Mouse (Mus musculus): ENCODE results near the gene Usp22. TPM values are rescaled to one million over a fixed set of nuclear protein-coding genes. Genes with fewer than 3 reads are reported as not detected.

Gene Usp22
- polyA plus RNA-seq, 1 experiment: 29.2 TPM

- no peak overlapping the region for H3K27ac ChIP-seq (ENCODE audit: insufficient read depth, low read depth, low read length)
- no peaks in the 10 kb centered on the region for H3K36me3 ChIP-seq (ENCODE audit: control insufficient read depth, insufficient read depth, low read length)
- 78% methylated on average over 8 of the region's 8 CpGs for WGBS
- DNase-seq: no peak
- H3K27me3 ChIP-seq (replicated peaks; ENCODE audit: control insufficient read depth, insufficient read depth, low read length): no peaks in the 10 kb centered on the region
- no peaks in the 10 kb centered on the region for H3K4me1 ChIP-seq (ENCODE audit: control insufficient read depth, insufficient read depth, low read length)
- no peak overlapping the region for H3K4me3 ChIP-seq (ENCODE audit: insufficient read depth, low read depth, low read length)
- TF ChIP-seq CTCF (conservative IDR thresholded peaks at IDR 0.05; ENCODE audit: insufficient read depth, insufficient read length, low read depth, low read length): no peak
- no peak for TF ChIP-seq POLR2A (IDR thresholded peaks at IDR 0.05; ENCODE audit: low read depth, low read length)
Observed at GRCm38 (mm10) chr11:61112323-61112995, 62.4 kb downstream of the Usp22 start.

GRCm38 (mm10) chr11:61111472-61111871, 63.4 kb downstream of the Usp22 start:
- no peak for DNase-seq
- H3K36me3 ChIP-seq (ENCODE audit: control insufficient read depth, insufficient read depth, low read length): no peaks in the 10 kb centered on the region
- TF ChIP-seq CTCF (conservative IDR thresholded peaks at IDR 0.05; ENCODE audit: insufficient read depth, insufficient read length, low read depth, low read length): no peak
- no peak for TF ChIP-seq POLR2A (IDR thresholded peaks at IDR 0.05; ENCODE audit: low read depth, low read length)
- H3K4me3 ChIP-seq (ENCODE audit: insufficient read depth, low read depth, low read length): no peak overlapping the region
- H3K27me3 ChIP-seq (replicated peaks; ENCODE audit: control insufficient read depth, insufficient read depth, low read length): no peaks in the 10 kb centered on the region
- no peaks in the 10 kb centered on the region for H3K4me1 ChIP-seq (ENCODE audit: control insufficient read depth, insufficient read depth, low read length)
- WGBS: 94% methylated on average over 4 of the region's 4 CpGs
- no peak overlapping the region for H3K27ac ChIP-seq (ENCODE audit: insufficient read depth, low read depth, low read length)

GRCm38 (mm10) chr11:61110928-61111327, 63.9 kb downstream of the Usp22 start:
- Histone ChIP-seq H3K27ac (ENCODE audit: insufficient read depth, low read depth, low read length) (no peak overlapping the region), H3K4me1 (ENCODE audit: control insufficient read depth, insufficient read depth, low read length) (no peaks in the 10 kb centered on the region), H3K36me3 (ENCODE audit: control insufficient read depth, insufficient read depth, low read length) (no peaks in the 10 kb centered on the region), H3K27me3 (replicated peaks; ENCODE audit: control insufficient read depth, insufficient read depth, low read length) (no peaks in the 10 kb centered on the region), H3K4me3 (ENCODE audit: insufficient read depth, low read depth, low read length) (no peak overlapping the region)
- TF ChIP-seq CTCF (conservative IDR thresholded peaks at IDR 0.05; ENCODE audit: insufficient read depth, insufficient read length, low read depth, low read length) (no peak), POLR2A (IDR thresholded peaks at IDR 0.05; ENCODE audit: low read depth, low read length) (no peak)
- no peak for DNase-seq
- WGBS: 54% methylated on average over 1 of the region's 1 CpGs

GRCm38 (mm10) chr11:61110113-61110512, 64.7 kb downstream of the Usp22 start:
- DNase-seq: no peak
- TF ChIP-seq CTCF (conservative IDR thresholded peaks at IDR 0.05; ENCODE audit: insufficient read depth, insufficient read length, low read depth, low read length) (no peak), POLR2A (IDR thresholded peaks at IDR 0.05; ENCODE audit: low read depth, low read length) (no peak)
- no peak overlapping the region for H3K4me3 ChIP-seq (ENCODE audit: insufficient read depth, low read depth, low read length)
- no peak overlapping the region for H3K27ac ChIP-seq (ENCODE audit: insufficient read depth, low read depth, low read length)
- H3K36me3 ChIP-seq (ENCODE audit: control insufficient read depth, insufficient read depth, low read length): no peaks in the 10 kb centered on the region
- WGBS: 70% methylated on average over 10 of the region's 10 CpGs
- H3K4me1 ChIP-seq (ENCODE audit: control insufficient read depth, insufficient read depth, low read length): no peaks in the 10 kb centered on the region
- no peaks in the 10 kb centered on the region for H3K27me3 ChIP-seq (replicated peaks; ENCODE audit: control insufficient read depth, insufficient read depth, low read length)

- H3K36me3 ChIP-seq (ENCODE audit: control insufficient read depth, insufficient read depth, low read length): no peaks in the 10 kb centered on the region
- 77% methylated on average over 6 of the region's 6 CpGs for WGBS
- H3K27ac ChIP-seq (ENCODE audit: insufficient read depth, low read depth, low read length): no peak overlapping the region
- DNase-seq: no peak
- TF ChIP-seq POLR2A (IDR thresholded peaks at IDR 0.05; ENCODE audit: low read depth, low read length): no peak
- TF ChIP-seq CTCF (conservative IDR thresholded peaks at IDR 0.05; ENCODE audit: insufficient read depth, insufficient read length, low read depth, low read length): no peak
- H3K4me1 ChIP-seq (ENCODE audit: control insufficient read depth, insufficient read depth, low read length): no peaks in the 10 kb centered on the region
- H3K4me3 ChIP-seq (ENCODE audit: insufficient read depth, low read depth, low read length): no peak overlapping the region
- no peaks in the 10 kb centered on the region for H3K27me3 ChIP-seq (replicated peaks; ENCODE audit: control insufficient read depth, insufficient read depth, low read length)
Observed at GRCm38 (mm10) chr11:61109707-61110106, 65.1 kb downstream of the Usp22 start.

GRCm38 (mm10) chr11:61108911-61109361, 65.9 kb downstream of the Usp22 start:
- Histone ChIP-seq H3K36me3 (ENCODE audit: control insufficient read depth, insufficient read depth, low read length) (no peaks in the 10 kb centered on the region), H3K4me1 (ENCODE audit: control insufficient read depth, insufficient read depth, low read length) (no peaks in the 10 kb centered on the region), H3K4me3 (ENCODE audit: insufficient read depth, low read depth, low read length) (no peak overlapping the region), H3K27ac (ENCODE audit: insufficient read depth, low read depth, low read length) (no peak overlapping the region), H3K27me3 (replicated peaks; ENCODE audit: control insufficient read depth, insufficient read depth, low read length) (no peaks in the 10 kb centered on the region)
- no peak for DNase-seq
- 84% methylated on average over 12 of the region's 12 CpGs for WGBS
- TF ChIP-seq CTCF (conservative IDR thresholded peaks at IDR 0.05; ENCODE audit: insufficient read depth, insufficient read length, low read depth, low read length): no peak
- TF ChIP-seq POLR2A (IDR thresholded peaks at IDR 0.05; ENCODE audit: low read depth, low read length): no peak

- no peak overlapping the region for H3K27ac ChIP-seq (ENCODE audit: insufficient read depth, low read depth, low read length)
- peak; percentile 86 for DNase-seq
- 21% methylated on average over 20 of the region's 20 CpGs for WGBS
- no peaks in the 10 kb centered on the region for H3K27me3 ChIP-seq (replicated peaks; ENCODE audit: control insufficient read depth, insufficient read depth, low read length)
- H3K4me1 ChIP-seq (ENCODE audit: control insufficient read depth, insufficient read depth, low read length): no peaks in the 10 kb centered on the region
- TF ChIP-seq POLR2A (IDR thresholded peaks at IDR 0.05; ENCODE audit: low read depth, low read length): no peak
- TF ChIP-seq CTCF (conservative IDR thresholded peaks at IDR 0.05; ENCODE audit: insufficient read depth, insufficient read length, low read depth, low read length): peak; percentile 99
- H3K36me3 ChIP-seq (ENCODE audit: control insufficient read depth, insufficient read depth, low read length): no peaks in the 10 kb centered on the region
- H3K4me3 ChIP-seq (ENCODE audit: insufficient read depth, low read depth, low read length): no peak overlapping the region
Observed at GRCm38 (mm10) chr11:61104241-61104901, 70.5 kb downstream of the Usp22 start.
